Mouse (Mus musculus): Measurements from ENCODE around the gene Hecw1. TPM values are rescaled to one million over a fixed set of nuclear protein-coding genes. Genes with fewer than 3 reads are reported as not detected.

Hecw1 gene
- not detected in 2 replicates for polyA plus RNA-seq (2015; fragmentation: Nextera tagmentation; extraction: Ambion mirVana)

DNA sequence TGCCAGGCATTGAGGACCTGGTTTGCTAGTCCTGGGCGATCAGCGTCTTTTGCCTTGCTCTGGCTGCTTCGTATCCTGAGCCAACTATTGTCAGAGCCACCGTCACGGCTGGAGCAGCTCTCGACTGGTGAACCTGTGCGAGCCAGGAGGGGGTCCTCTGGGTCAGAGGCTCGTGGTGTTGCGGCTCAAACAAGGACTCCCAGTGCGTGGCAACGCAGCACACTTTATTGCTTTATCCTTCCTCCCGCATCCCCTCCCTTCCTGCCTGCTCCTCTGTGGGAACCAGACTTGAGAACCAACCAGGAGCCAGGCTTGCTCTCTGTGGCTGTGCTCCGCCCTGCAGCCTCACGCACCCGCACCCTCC lies at the start of gene Hecw1:
Gene Hecw1, minus strand, starts transcription at position 323 of the 364 bp plus-strand sequence.

Other genes with a start within 250 kb of the Hecw1 start
- gene Mrpl32, start 89.9 kb upstream of the Hecw1 start, polyA plus RNA-seq (2015; fragmentation: Nextera tagmentation; extraction: Ambion mirVana) = 93.7 and 112 TPM in 2 replicates
- 150 and 166 TPM in 2 replicates for gene Psma2, start 90.0 kb upstream of the Hecw1 start, polyA plus RNA-seq (2015; fragmentation: Nextera tagmentation; extraction: Ambion mirVana)
- gene AW209491, start 106.9 kb upstream of the Hecw1 start, polyA plus RNA-seq (2015; fragmentation: Nextera tagmentation; extraction: Ambion mirVana) = 14.5 and 16.1 TPM in 2 replicates

All from urinary bladder, postnatal 0 days (tissue).